In the genomic region with DNA sequence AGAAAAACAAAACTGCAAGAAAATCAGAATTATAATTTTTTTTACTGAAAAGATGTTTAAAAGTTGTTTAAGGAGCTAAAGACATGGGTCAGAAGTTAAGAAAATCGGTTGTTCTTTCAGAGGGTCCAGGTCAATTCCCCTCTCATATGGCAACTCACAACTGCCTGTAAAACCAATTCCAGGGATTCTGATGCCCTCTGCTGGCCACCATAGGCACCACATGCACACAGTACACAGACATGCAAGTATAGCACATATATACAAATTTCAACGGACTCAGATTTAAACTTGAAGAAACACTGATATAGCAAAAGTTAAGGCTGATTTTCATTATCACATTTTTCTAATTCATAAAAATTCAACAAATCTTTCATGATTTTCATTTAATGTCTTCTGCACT, we compare ENCODE assay signal across 8 mouse cellular contexts. TPM values are rescaled to one million over a fixed set of nuclear protein-coding genes. Genes with fewer than 3 reads are reported as not detected.
A peak's percentile ranks its signal among the peaks of the same experiment; 100 is the strongest.
DNase-seq lines count a peak whose midpoint lies in the region; ATAC-seq and TF ChIP-seq lines count a peak whose summit lies in the region.
"Had no signal": no experiment of that assay in that cellular context is flagged by ENCODE, and none has a peak within 500 bp of the region (broad histone marks: within the 10 kb centered on the region; RNA-seq: fewer than 3 reads in every experiment).

No protein-coding gene starts in this region.

- no peak overlapping the region for H3K27ac ChIP-seq in intestine, postnatal 0 days (ENCODE audit: low read depth, low read length)
- H3K27ac ChIP-seq in intestine, embryonic 16.5 days (ENCODE audit: low read length): no peak overlapping the region
- no peak overlapping the region for H3K27ac ChIP-seq in CH12.LX (ENCODE audit: insufficient read depth, low read depth)
- H3K27ac ChIP-seq in liver, postnatal 0 days (ENCODE audit: low read depth): no peak overlapping the region
- H3K27ac ChIP-seq: limb, embryonic 15.5 days had no signal

- no peak overlapping the region for H3K4me3 ChIP-seq in intestine, postnatal 0 days (ENCODE audit: low read depth, low read length)
- no peak overlapping the region for H3K4me3 ChIP-seq in intestine, embryonic 16.5 days (ENCODE audit: low read length)
- no peak overlapping the region for H3K4me3 ChIP-seq in CH12.LX (replicated peaks in 1 of 3; ENCODE audit: low read depth in 2 of 3, low read length in 2 of 3, poor library complexity in 1 of 3)
- H3K4me3 ChIP-seq in liver, postnatal 0 days (ENCODE audit: low read depth, low read length): no peak overlapping the region
- H3K4me3 ChIP-seq: limb, embryonic 15.5 days had no signal

- TF ChIP-seq POLR2A in CH12.LX (IDR thresholded peaks at IDR 0.05; ENCODE audit: low read depth, low read length): no peak

- H3K36me3 ChIP-seq in intestine, postnatal 0 days (ENCODE audit: control insufficient read depth, insufficient read depth): no peaks in the 10 kb centered on the region
- H3K36me3 ChIP-seq in intestine, embryonic 16.5 days (ENCODE audit: control insufficient read depth, insufficient read depth, low read length): no peaks in the 10 kb centered on the region
- peaks cover 0 to 1% of the 10 kb centered on the region in 2 experiments for H3K36me3 ChIP-seq in CH12.LX (replicated peaks in 1 of 2; ENCODE audit: control insufficient read depth in 1 of 2, insufficient read depth in 1 of 2, low read length in 1 of 2)
- no peaks in the 10 kb centered on the region for H3K36me3 ChIP-seq in liver, postnatal 0 days (replicated peaks; ENCODE audit: insufficient read depth, low read length)
- H3K36me3 ChIP-seq: limb, embryonic 15.5 days had no signal

- H3K4me1 ChIP-seq in intestine, postnatal 0 days (replicated peaks; ENCODE audit: control insufficient read depth, insufficient read depth, low read length): no peaks in the 10 kb centered on the region
- no peaks in the 10 kb centered on the region for H3K4me1 ChIP-seq in intestine, embryonic 16.5 days (ENCODE audit: control insufficient read depth, insufficient read depth, low read length)
- H3K4me1 ChIP-seq in CH12.LX (ENCODE audit: control insufficient read depth in 1 of 2, insufficient read depth in 2 of 2): no peaks in the 10 kb centered on the region
- no peaks in the 10 kb centered on the region for H3K4me1 ChIP-seq in liver, postnatal 0 days (ENCODE audit: insufficient read depth)

- peak; percentile 28 for TF ChIP-seq RAD21 in CH12.LX (IDR thresholded peaks at IDR 0.05; ENCODE audit: low read depth, low read length)

- no peak overlapping the region for H3K9ac ChIP-seq in intestine, postnatal 0 days (ENCODE audit: low read depth, low read length)
- no peak overlapping the region for H3K9ac ChIP-seq in intestine, embryonic 16.5 days (ENCODE audit: low read depth, low read length)
- no peak overlapping the region for H3K9ac ChIP-seq in CH12.LX (ENCODE audit: insufficient read depth, low read depth)
- no peak overlapping the region for H3K9ac ChIP-seq in liver, postnatal 0 days (replicated peaks)
- H3K9ac ChIP-seq: limb, embryonic 15.5 days had no signal

- H3K9me3 ChIP-seq in intestine, postnatal 0 days (ENCODE audit: control insufficient read depth): no peaks in the 10 kb centered on the region
- no peaks in the 10 kb centered on the region for H3K9me3 ChIP-seq in intestine, embryonic 16.5 days (ENCODE audit: control insufficient read depth, low read length)
- no peaks in the 10 kb centered on the region for H3K9me3 ChIP-seq in CH12.LX (replicated peaks; ENCODE audit: low read length)
- no peaks in the 10 kb centered on the region for H3K9me3 ChIP-seq in liver, postnatal 0 days (ENCODE audit: low read length)
- H3K9me3 ChIP-seq: limb, embryonic 15.5 days had no signal

- H3K27me3 ChIP-seq in intestine, postnatal 0 days (replicated peaks; ENCODE audit: control insufficient read depth, insufficient read depth, low read length): no peaks in the 10 kb centered on the region
- H3K27me3 ChIP-seq in intestine, embryonic 16.5 days (replicated peaks; ENCODE audit: control insufficient read depth, insufficient read depth, low read length): no peaks in the 10 kb centered on the region
- H3K27me3 ChIP-seq in CH12.LX (replicated peaks): no peaks in the 10 kb centered on the region
- H3K27me3 ChIP-seq in liver, postnatal 0 days (ENCODE audit: insufficient read depth, low read length): no peaks in the 10 kb centered on the region
- H3K27me3 ChIP-seq: limb, embryonic 15.5 days had no signal

- in situ Hi-C loops in CH12.LX (cut with MboI; ENCODE audit: low pct_ligation_motif_present, low pct_unique_long_range_greater_than_20kb, low sequenced_read_pairs): no loop called here

- intact Hi-C loops in heart, postnatal 25 days (cut with DNase I): no loop called here

- DNase-seq in CH12.LX (ENCODE audit: extremely low read depth) (peak; percentile 27), NIH3T3 (ENCODE audit: low read depth) (peak; percentile 47)
- DNase-seq in liver, postnatal 0 days: peak; percentile 53
- peak; percentile 30 for DNase-seq in thymus, postnatal 25 days
- DNase-seq in heart, postnatal 25 days (ENCODE audit: low spot score): no peak

- H3K79me2 ChIP-seq in CH12.LX (replicated peaks; ENCODE audit: control insufficient read depth, extremely low read depth, insufficient read depth, poor library complexity, severe bottlenecking): peaks cover 12% of the 10 kb centered on the region; the same call in 1 of the 2 replicates

- WGBS in intestine, postnatal 0 days: 85% methylated on average over 2 of the region's 2 CpGs
- WGBS in intestine, embryonic 16.5 days: 89% methylated on average over 2 of the region's 2 CpGs
- 91% methylated on average over 2 of the region's 2 CpGs for WGBS in liver, postnatal 0 days (ENCODE audit: insufficient replicate concordance)

- no peak overlapping the region for H3K4me2 ChIP-seq in intestine, postnatal 0 days (replicated peaks; ENCODE audit: low read depth)
- H3K4me2 ChIP-seq in intestine, embryonic 16.5 days (ENCODE audit: low read depth, low read length): no peak overlapping the region
- H3K4me2 ChIP-seq in CH12.LX (ENCODE audit: insufficient read depth, low read depth, poor library complexity, severe bottlenecking): no peak overlapping the region
- H3K4me2 ChIP-seq in liver, postnatal 0 days (ENCODE audit: low read depth, low read length): no peak overlapping the region
- H3K4me2 ChIP-seq: limb, embryonic 15.5 days had no signal

- dilution Hi-C loops in CH12.LX (cut with MboI; ENCODE audit: extremely low pct_ligation_motif_present, extremely low pct_unique_long_range_greater_than_20kb, low sequenced_read_pairs): no loop called here

- ATAC-seq in intestine, postnatal 0 days: no peak
- ATAC-seq in intestine, embryonic 16.5 days: no peak
- ATAC-seq in liver, postnatal 0 days: no peak

- no peak for TF ChIP-seq EP300 in CH12.LX (IDR thresholded peaks at IDR 0.05; ENCODE audit: low read length)
- TF ChIP-seq EP300 in liver, postnatal 0 days (IDR thresholded peaks at IDR 0.05; ENCODE audit: low read depth): no peak

- peak; percentile 68 for TF ChIP-seq CTCF in intestine, postnatal 0 days (IDR thresholded peaks at IDR 0.05; ENCODE audit: low read depth)
- peak; percentile 38 to 57; a peak in 3 of 4 replicates for TF ChIP-seq CTCF in CH12.LX (conservative IDR thresholded peaks at IDR 0.05 in 1 of 2, IDR thresholded peaks at IDR 0.05 in 1 of 2; ENCODE audit: low read depth in 2 of 2, low read length in 2 of 2)
- TF ChIP-seq CTCF in liver, postnatal 0 days (IDR thresholded peaks at IDR 0.05; ENCODE audit: low read depth): peak; percentile 73

TF ChIP-seq in CH12.LX, 34 proteins besides CTCF, POLR2A, EP300 and RAD21:
- TF ChIP-seq SMC3 (IDR thresholded peaks at IDR 0.05; ENCODE audit: low read depth, low read length) (peak; percentile 19; the same call in 1 of the 2 replicates), MXI1 (IDR thresholded peaks at IDR 0.05; ENCODE audit: low read depth, low read length) (no peak)

RNA-seq across cellular contexts. Expression of gene Fam126b, which starts 6.9 kb away (rescaled TPM):
- 6.2 and 8.5 TPM in 2 replicates for polyA plus RNA-seq in intestine, postnatal 0 days (2015; fragmentation: Nextera tagmentation; extraction: Ambion mirVana)
- polyA plus RNA-seq in intestine, embryonic 16.5 days (2015; fragmentation: Nextera tagmentation; extraction: Ambion mirVana): 7.0 and 9.6 TPM in 2 replicates
- total RNA-seq in CH12.LX (2012; rRNA removed): 3.6 and 4.7 TPM in 2 replicates
- total RNA-seq in CH12.LX (2014; rRNA removed): 5.5 and 6.2 TPM in 2 replicates
- 4.4 and 4.6 TPM in 2 replicates for polyA plus RNA-seq in CH12.LX (2012; ENCODE audit: insufficient read length, low read depth)
- polyA plus RNA-seq in liver, postnatal 0 days (2015; fragmentation: Nextera tagmentation; extraction: Ambion mirVana): 3.0 and 4.1 TPM in 2 replicates
- total RNA-seq in heart, postnatal 25 days (2021): 10 to 100 TPM; 12.5 to 18.1 TPM

RNA-seq across cellular contexts. Expression of gene Ndufb3, which starts 7.0 kb away (rescaled TPM):
- polyA plus RNA-seq in intestine, postnatal 0 days (2015; fragmentation: Nextera tagmentation; extraction: Ambion mirVana): 285 and 298 TPM in 2 replicates
- 197 and 198 TPM in 2 replicates for polyA plus RNA-seq in intestine, embryonic 16.5 days (2015; fragmentation: Nextera tagmentation; extraction: Ambion mirVana)
- total RNA-seq in CH12.LX (2012; rRNA removed) (139 and 145 TPM in 2 replicates), CH12.LX (2014; rRNA removed) (184 and 210 TPM in 2 replicates)
- polyA plus RNA-seq in CH12.LX (2012; ENCODE audit: insufficient read length, low read depth): 62.9 and 89.6 TPM in 2 replicates
- 129 and 133 TPM in 2 replicates for polyA plus RNA-seq in liver, postnatal 0 days (2015; fragmentation: Nextera tagmentation; extraction: Ambion mirVana)
- total RNA-seq in heart, postnatal 25 days (2021): 100 to 1,000 TPM; 283 to 313 TPM
